Mouse (Mus musculus) kidney, postnatal 0 days (tissue): ENCODE measurements around the gene B3gnt2. TPM values are rescaled to one million over a fixed set of nuclear protein-coding genes. Genes with fewer than 3 reads are reported as not detected.

ENCODE experiments used
- ATAC-seq: fragments of 200-750 bp; cut with Nextera tagmentation; replicated peaks from 2 replicates; pipeline ENCODE4 v1.8.0; 2017; ENCODE audit warnings: low read depth, moderate number of reproducible peaks, moderate TSS enrichment, moderate library complexity; ENCODE audit not compliant: low FRiP score
- DNase-seq: peaks from one replicate; pipeline ENCODE4 v3.0.0-alpha.2; 2016; ENCODE audit warnings: low spot score
- H3K27ac ChIP-seq: fragments of 300-500 bp; sonication (generic); 2 replicates; pipeline ENCODE4 v1.5.1; 2014; ENCODE audit warnings: mild to moderate bottlenecking
- H3K27me3 ChIP-seq: fragments of 300-500 bp; sonication (generic); 2 replicates; pipeline ENCODE4 v1.6.1; 2014; ENCODE audit warnings: low read length, mixed read lengths; ENCODE audit not compliant: insufficient read depth
- H3K36me3 ChIP-seq: fragments of 300-500 bp; sonication (generic); 2 replicates; pipeline ENCODE4 v1.6.1; 2014; ENCODE audit warnings: low read length, mixed read lengths; ENCODE audit not compliant: insufficient read depth
- H3K4me1 ChIP-seq: fragments of 300-500 bp; sonication (generic); replicated peaks from 2 replicates; pipeline ENCODE4 v1.6.1; 2014; ENCODE audit warnings: antibody characterized with exemption, low read length, mixed read lengths; ENCODE audit not compliant: insufficient read depth
- H3K4me2 ChIP-seq: fragments of 300-500 bp; sonication (generic); 2 replicates; pipeline ENCODE4 v1.6.1; 2014; ENCODE audit warnings: mild to moderate bottlenecking, low read length, moderate library complexity, mixed read lengths
- H3K4me3 ChIP-seq: fragments of 300-500 bp; sonication (generic); replicated peaks from 2 replicates; pipeline ENCODE4 v1.5.1; 2014; ENCODE audit warnings: low read depth, low read length
- H3K9ac ChIP-seq: fragments of 300-500 bp; sonication (generic); 2 replicates; pipeline ENCODE4 v1.6.1; 2014; ENCODE audit warnings: low read depth, low read length
- H3K9me3 ChIP-seq: fragments of 300-500 bp; sonication (generic); replicated peaks from 2 replicates; pipeline ENCODE4 v1.6.1; 2016; ENCODE audit warnings: low read length, inconsistent platforms, mixed read lengths
- CTCF ChIP-seq: IDR thresholded peaks from 2 replicates; pipeline ENCODE4 v1.5.1; 2016; ENCODE audit warnings: antibody characterized with exemption, low read depth, mild to moderate bottlenecking, moderate library complexity
- WGBS: fragments of 180-500 bp; shearing (Covaris S2); extraction: QIAGEN DNeasy Blood & Tissue Kit; methylation state at CpG from one replicate; pipeline ENCODE4 v1.1.7; 2014; 5-methylcytosine and 5-hydroxymethylcytosine counted together
- polyA plus RNA-seq: library from polyadenylated mRNA; unstranded; fragments of >200 nt; fragmentation: Nextera tagmentation; extraction: Ambion mirVana; gene quantifications from 2 replicates; pipeline ENCODE4 v1.2.1, GENCODE M21; 2015

Gene B3gnt2
- polyA plus RNA-seq, 1 experiment from 2014 or later: 20.7 TPM

- Histone ChIP-seq H3K27ac (no peak overlapping the region), H3K27me3 (no peaks in the 10 kb centered on the region), H3K36me3 (no peaks in the 10 kb centered on the region), H3K9me3 (no peaks in the 10 kb centered on the region), H3K4me1 (no peaks in the 10 kb centered on the region), H3K4me2 (no peak overlapping the region), H3K9ac (no peak overlapping the region), H3K4me3 (no peak overlapping the region)
- WGBS: 77% methylated on average over 5 of the region's 5 CpGs
- no peak for TF ChIP-seq CTCF
- no peak for DNase-seq
- ATAC-seq: no peak
These were observed 46.6 kb downstream of the B3gnt2 start for GRCm38 (mm10) chr11:22813921-22814704.

- H3K4me1 ChIP-seq: no peaks in the 10 kb centered on the region
- no peaks in the 10 kb centered on the region for H3K36me3 ChIP-seq
- ATAC-seq (no peak), DNase-seq (no peak)
- H3K4me3 ChIP-seq: no peak overlapping the region
- no peak overlapping the region for H3K9ac ChIP-seq
- H3K27ac ChIP-seq: no peak overlapping the region
- no peak for TF ChIP-seq CTCF
- no peaks in the 10 kb centered on the region for H3K9me3 ChIP-seq
- H3K27me3 ChIP-seq: no peaks in the 10 kb centered on the region
- WGBS: 75% methylated on average over 3 of the region's 3 CpGs
- H3K4me2 ChIP-seq: no peak overlapping the region
These were observed 47.3 kb downstream of the B3gnt2 start for GRCm38 (mm10) chr11:22813427-22813826.

- WGBS: 89% methylated on average over 3 of the region's 3 CpGs
- no peak for TF ChIP-seq CTCF
These were observed 49.3 kb downstream of the B3gnt2 start for GRCm38 (mm10) chr11:22811413-22811812.

GRCm38 (mm10) chr11:22809465-22810096 is 51.2 kb downstream of the B3gnt2 start:
- WGBS: 76% methylated on average over 7 of the region's 7 CpGs

More at GRCm38 (mm10) chr11:22811413-22811812, 49.3 kb downstream of the B3gnt2 start:
- no peak overlapping the region for H3K27ac ChIP-seq
- H3K9ac ChIP-seq: no peak overlapping the region
- H3K36me3 ChIP-seq: no peaks in the 10 kb centered on the region
- ATAC-seq (no peak), DNase-seq (no peak)
- no peaks in the 10 kb centered on the region for H3K9me3 ChIP-seq
- no peak overlapping the region for H3K4me2 ChIP-seq
- H3K4me3 ChIP-seq: no peak overlapping the region
- no peaks in the 10 kb centered on the region for H3K4me1 ChIP-seq
- H3K27me3 ChIP-seq: no peaks in the 10 kb centered on the region

GRCm38 (mm10) chr11:22808040-22808439 is 52.7 kb downstream of the B3gnt2 start:
- TF ChIP-seq CTCF: no peak
- ATAC-seq: no peak

More at GRCm38 (mm10) chr11:22809465-22810096, 51.2 kb downstream of the B3gnt2 start:
- Histone ChIP-seq H3K27ac (no peak overlapping the region), H3K4me3 (no peak overlapping the region), H3K4me1 (no peaks in the 10 kb centered on the region), H3K27me3 (no peaks in the 10 kb centered on the region), H3K9ac (no peak overlapping the region), H3K9me3 (no peaks in the 10 kb centered on the region), H3K36me3 (no peaks in the 10 kb centered on the region), H3K4me2 (no peak overlapping the region)
- no peak for TF ChIP-seq CTCF
- 0 out of 2 replicates have a peak, but pooled peaks have one; percentile 25 for ATAC-seq
- DNase-seq: no peak

GRCm38 (mm10) chr11:22805171-22805570 is 55.6 kb downstream of the B3gnt2 start:
- ATAC-seq (no peak), DNase-seq (no peak)
- H3K4me3 ChIP-seq: no peak overlapping the region
- H3K36me3 ChIP-seq: no peaks in the 10 kb centered on the region
- no peak for TF ChIP-seq CTCF
- peaks cover 7% of the 10 kb centered on the region; the same call in 1 of the 2 replicates for H3K4me1 ChIP-seq
- no peak overlapping the region for H3K4me2 ChIP-seq
- WGBS: 79% methylated on average over 1 of the region's 1 CpGs
- no peak overlapping the region for H3K27ac ChIP-seq
- no peaks in the 10 kb centered on the region for H3K27me3 ChIP-seq
- no peak overlapping the region for H3K9ac ChIP-seq
- H3K9me3 ChIP-seq: no peaks in the 10 kb centered on the region

More at GRCm38 (mm10) chr11:22808040-22808439, 52.7 kb downstream of the B3gnt2 start:
- H3K4me3 ChIP-seq: no peak overlapping the region
- no peak overlapping the region for H3K9ac ChIP-seq
- no peak for DNase-seq
- no peaks in the 10 kb centered on the region for H3K4me1 ChIP-seq
- H3K27ac ChIP-seq: no peak overlapping the region
- H3K27me3 ChIP-seq: no peaks in the 10 kb centered on the region
- H3K4me2 ChIP-seq: no peak overlapping the region
- no peaks in the 10 kb centered on the region for H3K36me3 ChIP-seq
- H3K9me3 ChIP-seq: no peaks in the 10 kb centered on the region
